Comparison of ENCODE assay signal across 10 mouse cellular contexts in genomic region chr2:110950432-110950803, GRCm38 (mm10). TPM values are rescaled to one million over a fixed set of nuclear protein-coding genes. Genes with fewer than 3 reads are reported as not detected.
DNase-seq lines count a peak whose midpoint lies in the region; ATAC-seq and TF ChIP-seq lines count a peak whose summit lies in the region.
"Had no signal": no experiment of that assay in that cellular context is flagged by ENCODE, and none has a peak within 500 bp of the region (broad histone marks: within the 10 kb centered on the region; RNA-seq: fewer than 3 reads in every experiment).

No protein-coding gene starts in this region.

- H3K27ac ChIP-seq in left cerebral cortex, adult 2 months: peak overlapping the region; percentile 90
- H3K27ac ChIP-seq in forebrain, embryonic 12.5 days: no peak overlapping the region
- no peak overlapping the region for H3K27ac ChIP-seq in intestine, postnatal 0 days (ENCODE audit: low read depth, low read length)
- H3K27ac ChIP-seq in stomach, embryonic 14.5 days (ENCODE audit: low read length): no peak overlapping the region
- H3K27ac ChIP-seq: liver, embryonic 15.5 days had no signal

- H3K36me3 ChIP-seq in forebrain, embryonic 12.5 days (replicated peaks): no peaks in the 10 kb centered on the region
- no peaks in the 10 kb centered on the region for H3K36me3 ChIP-seq in intestine, postnatal 0 days (ENCODE audit: control insufficient read depth, insufficient read depth)
- no peaks in the 10 kb centered on the region for H3K36me3 ChIP-seq in stomach, embryonic 14.5 days (ENCODE audit: control insufficient read depth, insufficient read depth, low read length)
- H3K36me3 ChIP-seq: liver, embryonic 15.5 days had no signal

- H3K4me1 ChIP-seq in forebrain, embryonic 12.5 days: peaks cover 10% of the 10 kb centered on the region
- H3K4me1 ChIP-seq in intestine, postnatal 0 days (replicated peaks; ENCODE audit: control insufficient read depth, insufficient read depth, low read length): no peaks in the 10 kb centered on the region
- H3K4me1 ChIP-seq in stomach, embryonic 14.5 days (ENCODE audit: control insufficient read depth, insufficient read depth, low read length): no peaks in the 10 kb centered on the region
- H3K4me1 ChIP-seq: liver, embryonic 15.5 days had no signal

- no peak for TF ChIP-seq CTCF in left cerebral cortex, adult 2 months (IDR thresholded peaks at IDR 0.05)
- no peak for TF ChIP-seq CTCF in intestine, postnatal 0 days (IDR thresholded peaks at IDR 0.05; ENCODE audit: low read depth)

- H3K4me2 ChIP-seq in forebrain, embryonic 12.5 days: peak overlapping the region; percentile 61
- H3K4me2 ChIP-seq in intestine, postnatal 0 days (replicated peaks; ENCODE audit: low read depth): peak overlapping the region; percentile 47; the same call in 1 of the 2 replicates
- H3K4me2 ChIP-seq in stomach, embryonic 14.5 days (replicated peaks; ENCODE audit: low read depth, low read length): peak overlapping the region; percentile 49

- H3K27me3 ChIP-seq in forebrain, embryonic 12.5 days: no peaks in the 10 kb centered on the region
- no peaks in the 10 kb centered on the region for H3K27me3 ChIP-seq in intestine, postnatal 0 days (replicated peaks; ENCODE audit: control insufficient read depth, insufficient read depth, low read length)
- no peaks in the 10 kb centered on the region for H3K27me3 ChIP-seq in stomach, embryonic 14.5 days (ENCODE audit: control insufficient read depth, insufficient read depth, low read length)
- H3K27me3 ChIP-seq: liver, embryonic 15.5 days had no signal

- peak; percentile 36; the same call in 1 of the 2 replicates for ATAC-seq in forebrain, embryonic 12.5 days (ENCODE audit: low FRiP score)
- ATAC-seq in intestine, postnatal 0 days: no peak
- ATAC-seq in stomach, embryonic 14.5 days (ENCODE audit: insufficient number of reproducible peaks, insufficient read depth, low FRiP score, low read depth): no peak
- no peak for ATAC-seq in erythroid progenitor cell, adult 5-6 weeks (replicated peaks; ENCODE audit: low FRiP score, poor library complexity, severe bottlenecking)
- no peak for ATAC-seq in monocyte, adult 5-6 weeks (replicated peaks; ENCODE audit: insufficient number of reproducible peaks, low FRiP score, low TSS enrichment, poor library complexity, severe bottlenecking)

- 56% methylated on average over 3 of the region's 3 CpGs for whole genome bisulfite sequencing in forebrain, embryonic 12.5 days
- WGBS in intestine, postnatal 0 days: 56% methylated on average over 3 of the region's 3 CpGs
- 57% methylated on average over 3 of the region's 3 CpGs for WGBS in stomach, embryonic 14.5 days

- no peak for DNase-seq in left cerebral cortex, adult 2 months (ENCODE audit: extremely low spot score in 1 of 2, low spot score in 2 of 2)
- no peak for DNase-seq in left cerebral cortex, adult 18-20 months (ENCODE audit: low spot score in 2 of 2)
- no peak for DNase-seq in adrenal gland, postnatal 4 days (ENCODE audit: low spot score in 2 of 2)

- peak overlapping the region; percentile 53 for H3K4me3 ChIP-seq in left cerebral cortex, adult 2 months
- peak overlapping the region; percentile 43 for H3K4me3 ChIP-seq in forebrain, embryonic 12.5 days (replicated peaks)
- H3K4me3 ChIP-seq in intestine, postnatal 0 days (ENCODE audit: low read depth, low read length): peak overlapping the region; percentile 16; the same call in 1 of the 2 replicates
- H3K4me3 ChIP-seq in stomach, embryonic 14.5 days (ENCODE audit: low read depth, low read length): peak overlapping the region; percentile 12; the same call in 1 of the 2 replicates
- H3K4me3 ChIP-seq: liver, embryonic 15.5 days had no signal

- H3K9ac ChIP-seq in forebrain, embryonic 12.5 days: no peak overlapping the region; the same call in 1 of the 2 replicates
- H3K9ac ChIP-seq in intestine, postnatal 0 days (ENCODE audit: low read depth, low read length): no peak overlapping the region
- no peak overlapping the region for H3K9ac ChIP-seq in stomach, embryonic 14.5 days (replicated peaks; ENCODE audit: low read depth, low read length)
- H3K9ac ChIP-seq: liver, embryonic 15.5 days had no signal

- H3K9me3 ChIP-seq in forebrain, embryonic 12.5 days: no peaks in the 10 kb centered on the region
- H3K9me3 ChIP-seq in intestine, postnatal 0 days (ENCODE audit: control insufficient read depth): no peaks in the 10 kb centered on the region
- H3K9me3 ChIP-seq in stomach, embryonic 14.5 days (ENCODE audit: control insufficient read depth, low read depth, low read length): no peaks in the 10 kb centered on the region
- H3K9me3 ChIP-seq: liver, embryonic 15.5 days had no signal

- intact Hi-C loops in left cerebral cortex, adult 2 months (cut with DNase I): no loop called here

RNA-seq across cellular contexts. Expression of gene Ano3, which starts 0.3 kb away (rescaled TPM):
- total RNA-seq in left cerebral cortex, adult 2 months (2021): 10 to 100 TPM; 70.7 to 77.1 TPM
- 10 to 100 TPM; 76.9 to 79.5 TPM for total RNA-seq in left cerebral cortex, adult 18-20 months (2021)
- 0.94 and 1.3 TPM in 2 replicates for polyA plus RNA-seq in forebrain, embryonic 12.5 days (2016; fragmentation: Nextera tagmentation; extraction: Ambion mirVana)
- polyA plus RNA-seq in intestine, postnatal 0 days (2015; fragmentation: Nextera tagmentation; extraction: Ambion mirVana): 0.01 and 0.03 TPM in 2 replicates
- polyA plus RNA-seq in stomach, embryonic 14.5 days (2014; fragmentation: Nextera tagmentation; extraction: Ambion mirVana): 0.19 and 0.22 TPM in 2 replicates
- not detected in 2 replicates for total RNA-seq in erythroid progenitor cell, adult 5-6 weeks (2015; ENCODE audit: low replicate concordance)
- total RNA-seq in erythroid progenitor cell, adult 5-6 weeks (2017; ENCODE audit: low replicate concordance): not detected in 2 replicates
- total RNA-seq in monocyte, adult 5-6 weeks (2017): not detected in 3 replicates
- total RNA-seq in adrenal gland, postnatal 4 days (2021): under 1 TPM; 0.17 to 0.31 TPM
- total RNA-seq: hematopoietic stem cell, adult 5-6 weeks had no signal

Comparison
In these comparisons a context has a peak if more than half of its experiments do, and no peak if none do; other contexts are left out.
1. RNA of gene Ano3, which starts 0.3 kb away (total RNA-seq): 76.9 to 79.5 TPM in left cerebral cortex, adult 18-20 months and 70.7 to 77.1 TPM in left cerebral cortex, adult 2 months; 0.17 to 0.31 TPM in adrenal gland, postnatal 4 days, not detected in erythroid progenitor cell, adult 5-6 weeks and not detected in monocyte, adult 5-6 weeks; every median in the first group is over 10 times any median in the second.
2. Peak in every context shown above with its lines, with median percentiles within 50 percentile points of each other: H3K4me3 ChIP-seq and H3K4me2 ChIP-seq.